Mouse (Mus musculus): ENCODE data around the gene Mocs2.

GRCm38 (mm10) chr13:114848945-114849344, 30.9 kb downstream of the Mocs2 start:
- TF ChIP-seq POLR2A (IDR thresholded peaks at IDR 0.05; ENCODE audit: insufficient read depth, low read depth, low read length) (no peak), CTCF (IDR thresholded peaks at IDR 0.05; ENCODE audit: insufficient read depth, low read depth, low read length) (no peak)

Measured in olfactory bulb, adult 2 months (tissue).